Mouse (Mus musculus) neural tube, embryonic 12.5 days (tissue): Measurements from ENCODE around the gene Ceacam20. TPM values are rescaled to one million over a fixed set of nuclear protein-coding genes. Genes with fewer than 3 reads are reported as not detected.
"Not testable (repeated sequence)": the region's sequence is repeated elsewhere in the genome, so short reads cannot be mapped to it uniquely, and the experiment has no call there.

Experiments
- ATAC-seq: fragments of 200-750 bp; cut with Nextera tagmentation; 2 replicates; pipeline ENCODE4 v1.8.0; 2017; ENCODE audit warnings: low read depth, mild to moderate bottlenecking, moderate TSS enrichment, moderate library complexity; ENCODE audit not compliant: low FRiP score
- H3K27ac ChIP-seq: fragments of 300-500 bp; sonication (generic); 2 replicates; pipeline ENCODE4 v1.5.1; 2016
- H3K27me3 ChIP-seq: fragments of 300-500 bp; sonication (generic); replicated peaks from 2 replicates; pipeline ENCODE4 v1.6.1; 2016; ENCODE audit warnings: mild to moderate bottlenecking
- H3K36me3 ChIP-seq: fragments of 300-500 bp; sonication (generic); 2 replicates; pipeline ENCODE4 v1.6.1; 2016; ENCODE audit warnings: mild to moderate bottlenecking
- H3K4me1 ChIP-seq: fragments of 300-500 bp; sonication (generic); 2 replicates; pipeline ENCODE4 v1.6.1; 2016
- H3K4me2 ChIP-seq: fragments of 300-500 bp; sonication (generic); replicated peaks from 2 replicates; pipeline ENCODE4 v1.6.1; 2016; ENCODE audit warnings: mild to moderate bottlenecking
- H3K4me3 ChIP-seq: fragments of 300-500 bp; sonication (generic); 2 replicates; pipeline ENCODE4 v1.5.1; 2016
- H3K9ac ChIP-seq: fragments of 300-500 bp; sonication (generic); 2 replicates; pipeline ENCODE4 v1.6.1; 2016; ENCODE audit warnings: mild to moderate bottlenecking
- H3K9me3 ChIP-seq: fragments of 300-500 bp; sonication (generic); 2 replicates; pipeline ENCODE4 v1.6.1; 2016; ENCODE audit warnings: mild to moderate bottlenecking
- WGBS: fragments of 180-500 bp; shearing (Covaris S2); methylation state at CpG from one replicate; pipeline ENCODE4 v1.1.7; 2016; 5-methylcytosine and 5-hydroxymethylcytosine counted together
- polyA plus RNA-seq: library from polyadenylated mRNA; unstranded; fragments of >200 nt; fragmentation: Nextera tagmentation; extraction: Ambion mirVana; gene quantifications from 2 replicates; pipeline ENCODE4 v1.2.1, GENCODE M21; 2016

Gene Ceacam20
- polyA plus RNA-seq, result not detected in 2 replicates

DNA sequence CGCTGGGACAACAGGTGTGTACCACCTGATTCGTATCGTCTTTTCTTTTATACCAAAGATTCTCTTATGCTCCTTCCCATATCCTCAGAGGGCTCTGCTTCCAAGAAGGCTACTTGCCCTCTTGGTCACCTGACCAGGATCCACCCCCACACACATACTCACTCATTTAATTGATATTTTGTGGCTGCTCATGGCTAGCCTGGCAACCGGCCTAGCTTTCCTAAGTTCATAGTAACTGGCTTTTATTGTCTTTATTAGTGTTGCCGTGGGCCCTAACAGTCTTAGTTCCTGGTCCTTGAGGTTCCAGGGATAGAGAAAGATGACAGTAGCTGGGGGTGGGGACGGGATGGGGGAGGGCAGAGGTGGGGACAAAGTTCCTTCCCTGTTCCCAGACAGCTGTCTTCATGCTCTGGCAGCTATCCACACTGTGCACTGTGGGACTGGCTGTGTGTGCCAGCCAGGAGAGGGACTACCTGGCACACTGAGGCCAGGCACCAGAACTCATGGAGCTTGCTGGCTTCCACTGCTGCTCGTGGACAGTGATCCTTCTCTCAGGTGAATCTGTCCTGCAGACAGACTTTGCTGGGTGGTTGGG is at the start of gene Ceacam20:
Gene Ceacam20, plus strand, starts transcription at position 428 of the 595 bp plus-strand sequence.
- Histone ChIP-seq H3K9ac (no peak within 1 kb of the TSS), H3K4me1 (no peaks in the 10 kb centered on the region), H3K27ac (no peak within 1 kb of the TSS), H3K36me3 (no peaks in the 10 kb centered on the region), H3K4me2 (no peak within 1 kb of the TSS), H3K4me3 (no peak within 1 kb of the TSS), H3K27me3 (no peaks in the 10 kb centered on the region), H3K9me3 (peaks cover 7% of the 10 kb centered on the region)
- no peak for ATAC-seq
- 85% methylated on average over 7 of the region's 7 CpGs for WGBS

DNA sequence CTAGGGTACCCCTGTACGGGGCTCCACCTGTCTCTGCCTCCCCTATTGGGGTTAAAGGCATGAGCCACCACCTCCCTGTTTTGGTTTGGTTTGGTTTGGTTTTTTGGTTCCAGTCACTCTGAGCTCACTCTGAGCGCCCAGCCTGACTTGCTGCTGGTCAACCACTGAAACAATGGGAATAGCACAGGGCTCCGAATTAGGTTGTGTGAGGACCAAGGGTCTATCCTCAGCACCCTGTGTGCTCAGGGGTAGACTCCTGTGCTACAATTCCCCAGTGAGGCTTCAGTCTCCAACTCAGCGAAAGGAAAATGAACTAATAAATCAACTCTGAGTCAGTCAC is 45.1 kb upstream of the Ceacam20 start:
- peak; percentile 51; the same call in 1 of the 2 replicates for ATAC-seq
- H3K4me1 ChIP-seq, result no peaks in the 10 kb centered on the region; the same call in 1 of the 2 replicates
- WGBS, result 40% methylated on average over 4 of the region's 4 CpGs
- H3K9ac ChIP-seq, result peak overlapping the region; percentile 67
- H3K4me3 ChIP-seq, result peak overlapping the region; percentile 56
- H3K36me3 ChIP-seq, result peaks cover 10% of the 10 kb centered on the region; the same call in 1 of the 2 replicates
- peak overlapping the region; percentile 68 for H3K4me2 ChIP-seq
- H3K9me3 ChIP-seq, result no peaks in the 10 kb centered on the region
- H3K27me3 ChIP-seq, result no peaks in the 10 kb centered on the region
- H3K27ac ChIP-seq, result no peak overlapping the region

DNA sequence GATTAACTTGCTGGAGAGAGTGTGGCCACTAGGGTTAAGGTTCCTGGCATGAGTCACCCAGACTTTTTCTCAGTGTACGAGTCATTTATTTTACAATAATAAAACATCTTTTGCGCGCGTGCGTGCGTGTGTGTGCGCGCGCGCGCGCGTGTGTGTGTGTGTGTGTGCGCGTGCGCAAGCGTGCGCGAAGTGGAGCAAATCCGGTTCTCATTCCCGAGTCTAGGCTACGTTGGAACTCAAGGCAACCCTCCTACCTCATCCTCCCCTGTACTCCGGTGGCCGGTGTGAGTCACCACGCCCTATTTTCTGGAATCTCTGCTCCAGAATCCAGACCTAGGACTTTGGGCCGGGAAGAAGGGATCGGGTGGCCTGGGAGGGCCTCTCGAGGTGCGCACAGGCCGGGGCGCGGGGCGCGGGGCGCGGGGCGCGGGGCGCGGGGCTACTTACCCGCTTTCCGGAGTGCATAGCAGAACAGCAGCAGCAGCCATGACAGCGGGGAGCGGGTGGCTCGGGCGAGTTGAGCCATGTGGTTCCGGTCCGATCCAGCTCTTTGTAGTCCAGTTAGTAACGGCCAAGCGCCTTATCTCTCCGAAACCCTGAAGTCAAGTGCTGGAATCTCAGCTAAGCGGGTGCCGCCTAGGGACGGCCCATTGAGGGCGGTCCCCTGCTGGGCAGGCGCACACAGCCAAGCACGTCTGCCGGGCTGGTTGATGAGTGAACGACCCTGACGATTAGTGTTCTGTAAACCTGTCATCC is 44.5 kb upstream of the Ceacam20 start, which contains the start of gene Pvr:
Gene Pvr, minus strand, starts transcription at position 655 of the 756 bp plus-strand sequence.
- under 1% methylated on average over 60 of the region's 60 CpGs for WGBS
- peaks cover 10% of the 10 kb centered on the region; the same call in 1 of the 2 replicates for H3K36me3 ChIP-seq
- peak; percentile 84 for ATAC-seq
- no peaks in the 10 kb centered on the region for H3K27me3 ChIP-seq
- no peaks in the 10 kb centered on the region; the same call in 1 of the 2 replicates for H3K4me1 ChIP-seq
- peak within 1 kb of the TSS; percentile 56 for H3K4me3 ChIP-seq
- H3K27ac ChIP-seq, result 0 out of 2 replicates have a peak within 1 kb of the TSS, but pooled peaks have one; percentile 60
- peak within 1 kb of the TSS; percentile 68 for H3K4me2 ChIP-seq
- H3K9me3 ChIP-seq, result no peaks in the 10 kb centered on the region
- peak within 1 kb of the TSS; percentile 67 for H3K9ac ChIP-seq

DNA sequence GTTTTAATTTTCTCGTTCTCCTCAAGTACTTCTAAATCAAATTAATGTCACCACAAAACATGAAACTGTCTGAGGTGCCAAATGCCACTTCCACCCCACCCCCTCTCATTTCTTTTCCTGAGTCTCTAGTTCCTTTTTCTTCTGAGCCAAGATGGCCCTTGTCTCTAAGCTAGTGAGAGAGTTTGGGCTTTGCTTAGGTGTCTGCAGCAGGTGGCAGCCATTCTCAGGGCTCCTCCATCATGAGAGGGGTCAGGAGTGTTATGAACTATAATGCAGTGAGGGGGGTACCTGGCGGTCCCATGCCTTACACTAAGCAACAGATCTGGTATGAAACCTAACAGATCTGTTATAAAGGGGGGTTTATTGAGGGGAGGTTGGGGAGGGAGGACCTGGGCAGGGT is 41.9 kb upstream of the Ceacam20 start:
- H3K4me2 ChIP-seq, result no peak overlapping the region
- H3K4me3 ChIP-seq, result no peak overlapping the region
- 48% methylated on average over 2 of the region's 2 CpGs for WGBS
- no peaks in the 10 kb centered on the region for H3K9me3 ChIP-seq
- no peak overlapping the region for H3K9ac ChIP-seq
- H3K36me3 ChIP-seq, result no peaks in the 10 kb centered on the region
- H3K27ac ChIP-seq, result no peak overlapping the region
- no peak for ATAC-seq
- H3K27me3 ChIP-seq, result no peaks in the 10 kb centered on the region
- no peaks in the 10 kb centered on the region; the same call in 1 of the 2 replicates for H3K4me1 ChIP-seq

DNA sequence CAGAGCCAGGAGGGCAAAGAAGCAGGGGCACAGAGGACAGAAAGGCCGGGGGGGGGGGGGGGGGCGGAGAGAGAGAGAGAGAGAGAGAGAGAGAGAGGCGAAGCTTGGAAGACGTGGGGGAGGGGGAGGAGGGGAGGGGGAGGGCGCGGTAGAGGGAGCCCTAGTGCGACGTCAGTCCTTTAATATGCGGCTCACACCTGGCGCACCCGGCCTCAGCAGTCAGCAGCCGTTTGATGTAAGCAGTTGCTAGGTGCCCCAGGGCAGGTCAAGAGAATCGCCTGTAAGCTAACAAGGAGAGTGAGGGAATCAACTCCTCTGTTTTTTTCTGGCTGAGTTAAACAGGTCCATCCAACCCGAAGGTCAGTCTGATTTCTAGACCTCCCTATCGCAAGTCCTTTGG is 41.4 kb upstream of the Ceacam20 start:
- H3K27me3 ChIP-seq, result no peaks in the 10 kb centered on the region
- no peak overlapping the region for H3K4me3 ChIP-seq
- H3K4me2 ChIP-seq, result no peak overlapping the region; the same call in 1 of the 2 replicates
- no peak for ATAC-seq
- no peaks in the 10 kb centered on the region; the same call in 1 of the 2 replicates for H3K4me1 ChIP-seq
- H3K27ac ChIP-seq, result no peak overlapping the region
- no peaks in the 10 kb centered on the region for H3K9me3 ChIP-seq
- no peak overlapping the region for H3K9ac ChIP-seq
- 10% methylated on average over 12 of the region's 15 CpGs for WGBS
- no peaks in the 10 kb centered on the region for H3K36me3 ChIP-seq

DNA sequence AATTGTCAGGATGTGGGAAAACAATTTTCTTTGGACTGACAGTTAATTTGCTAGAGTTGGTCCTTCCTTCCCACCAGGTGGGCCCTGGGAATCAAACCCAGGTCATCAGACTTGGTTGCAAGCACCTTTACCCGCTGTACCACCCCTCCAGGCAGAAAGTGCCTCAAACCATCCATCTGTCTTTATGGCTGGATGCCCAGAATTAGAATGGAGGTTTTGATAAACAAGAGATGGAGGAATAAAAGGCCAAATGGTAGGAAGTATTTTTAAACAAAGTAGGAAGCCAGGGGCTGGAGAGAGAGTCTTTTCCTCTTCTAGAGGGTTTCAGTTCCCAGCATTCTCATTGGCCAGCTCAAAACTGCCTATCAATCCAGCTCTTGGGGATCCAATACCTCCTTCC is 39.8 kb upstream of the Ceacam20 start:
- Histone ChIP-seq H3K27me3 (no peaks in the 10 kb centered on the region), H3K4me3 (no peak overlapping the region), H3K9ac (no peak overlapping the region), H3K4me2 (no peak overlapping the region), H3K36me3 (no peaks in the 10 kb centered on the region), H3K9me3 (no peaks in the 10 kb centered on the region), H3K27ac (no peak overlapping the region), H3K4me1 (no peaks in the 10 kb centered on the region)
- ATAC-seq, result no peak
- 79% methylated on average over 1 of the region's 1 CpGs for WGBS

DNA sequence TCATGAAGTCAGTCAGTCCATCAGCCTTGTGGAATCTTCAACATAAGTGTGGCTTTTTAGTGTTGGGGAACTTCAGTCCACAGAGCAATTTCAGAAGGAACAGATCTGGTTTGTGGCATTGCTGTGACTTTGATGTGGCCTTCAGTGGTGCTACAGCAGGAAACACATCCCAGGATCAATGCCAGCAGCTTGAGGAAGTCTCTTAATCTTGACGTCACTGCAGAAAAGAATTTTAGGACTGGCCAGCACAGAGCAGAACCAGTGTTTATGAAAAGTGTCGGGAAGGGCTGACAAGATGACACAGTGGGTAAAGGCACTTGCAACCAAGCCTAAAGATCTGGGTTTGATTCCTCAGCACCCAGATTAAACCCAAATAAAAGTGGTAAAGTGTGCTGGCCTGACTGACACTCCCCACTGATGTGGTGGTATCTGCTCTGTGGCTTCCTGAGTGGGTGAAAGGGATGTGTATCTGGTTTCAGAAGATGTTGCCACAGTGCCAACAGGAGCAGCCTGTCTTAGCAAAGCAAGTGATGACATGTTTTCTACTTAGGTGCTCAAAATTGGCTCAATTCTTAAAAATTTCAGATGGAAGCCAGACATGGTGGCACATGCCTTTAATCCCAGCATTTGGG is 38.2 kb upstream of the Ceacam20 start:
- Histone ChIP-seq H3K4me2 (no peak overlapping the region), H3K9me3 (no peaks in the 10 kb centered on the region), H3K4me3 (no peak overlapping the region), H3K27ac (no peak overlapping the region), H3K27me3 (no peaks in the 10 kb centered on the region), H3K9ac (no peak overlapping the region), H3K4me1 (no peaks in the 10 kb centered on the region), H3K36me3 (no peaks in the 10 kb centered on the region)
- WGBS, result 77% methylated on average over 2 of the region's 2 CpGs
- ATAC-seq, result no peak

DNA sequence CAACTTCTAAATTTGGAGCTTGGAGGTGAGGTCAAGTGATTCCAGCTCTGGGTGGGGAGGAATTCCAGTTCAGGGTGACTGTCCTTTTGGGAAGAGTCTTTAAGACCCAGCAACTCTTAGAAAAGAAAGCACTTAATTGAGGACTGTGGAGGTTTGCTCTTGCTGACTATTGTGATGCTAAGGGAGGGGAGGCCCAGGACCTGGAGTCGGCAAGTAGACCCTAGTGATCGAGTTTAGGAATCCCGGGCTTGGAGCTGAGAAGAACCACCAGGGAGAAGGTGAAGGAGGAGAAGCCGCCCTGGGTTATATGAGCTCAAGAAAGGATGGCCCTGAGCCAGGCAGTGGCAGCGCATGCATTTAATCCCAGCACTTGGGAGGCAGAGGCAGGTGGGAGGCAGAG is 36.7 kb upstream of the Ceacam20 start:
- no peaks in the 10 kb centered on the region for H3K9me3 ChIP-seq
- H3K4me2 ChIP-seq, result no peak overlapping the region
- WGBS, result 51% methylated on average over 5 of the region's 5 CpGs
- no peak for ATAC-seq
- no peaks in the 10 kb centered on the region for H3K36me3 ChIP-seq
- no peak overlapping the region for H3K9ac ChIP-seq
- H3K4me1 ChIP-seq, result peaks cover 4% of the 10 kb centered on the region; the same call in 1 of the 2 replicates
- H3K27me3 ChIP-seq, result no peaks in the 10 kb centered on the region
- H3K27ac ChIP-seq, result no peak overlapping the region
- H3K4me3 ChIP-seq, result no peak overlapping the region

DNA sequence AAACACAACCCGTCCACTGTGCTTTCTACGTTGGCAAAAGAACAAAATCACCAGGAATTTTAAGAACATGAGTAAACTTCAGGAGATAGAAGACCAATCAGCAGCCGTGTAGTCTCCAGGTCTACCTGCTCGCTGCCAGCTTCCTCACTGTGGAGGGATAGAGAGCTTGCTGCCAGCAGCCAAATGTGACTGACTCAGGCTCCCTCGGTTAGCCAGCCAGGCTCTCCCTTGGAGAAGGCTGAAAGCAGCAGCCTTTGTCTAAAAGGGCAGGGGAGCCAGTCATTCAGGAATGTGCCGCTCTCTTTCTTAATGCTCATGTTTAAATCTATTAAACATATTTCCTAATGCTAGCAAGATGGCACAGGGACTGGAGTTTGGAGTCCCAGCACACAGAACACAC is 34.7 kb upstream of the Ceacam20 start:
- H3K4me2 ChIP-seq, ATAC-seq, H3K27me3 ChIP-seq, H3K9me3 ChIP-seq, H3K4me3 ChIP-seq, H3K36me3 ChIP-seq, H3K4me1 ChIP-seq, H3K27ac ChIP-seq, H3K9ac ChIP-seq: not testable (repeated sequence)
- 81% methylated on average over 6 of the region's 6 CpGs for WGBS

DNA sequence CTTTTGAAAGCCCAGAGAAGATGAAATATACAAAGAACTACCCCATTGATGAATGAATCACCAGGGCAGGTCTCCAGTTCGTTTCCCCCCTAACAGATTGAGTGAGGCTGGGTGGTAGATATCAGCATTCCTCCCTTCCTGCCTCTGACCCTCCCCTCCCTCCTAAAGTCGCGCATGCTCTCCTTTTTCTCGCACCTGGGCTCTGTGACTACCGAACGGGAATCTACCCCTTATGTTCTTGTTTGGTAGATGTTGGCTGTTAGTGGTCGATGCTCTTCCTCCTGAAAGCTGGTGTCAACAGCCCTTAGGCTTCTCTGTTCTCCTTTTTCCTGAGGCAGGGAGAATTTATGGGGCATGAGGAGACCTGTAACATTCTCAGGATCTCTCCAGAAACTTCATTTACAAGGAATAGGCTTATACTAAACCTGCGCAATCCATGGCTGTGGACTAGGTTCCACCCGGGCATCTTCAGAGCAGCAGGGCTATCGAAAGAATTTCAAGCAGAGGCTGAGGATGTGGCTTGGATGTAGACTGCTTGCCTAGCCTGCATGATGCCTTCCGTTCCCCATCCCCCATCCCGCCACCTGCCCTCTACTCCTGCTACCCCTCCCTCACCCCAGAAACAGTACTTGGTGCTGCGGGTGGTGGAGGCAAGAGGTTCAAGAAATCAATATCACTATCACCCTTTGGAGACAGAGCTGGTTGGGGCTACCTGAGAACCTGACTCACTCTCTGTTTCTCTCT is 32.9 kb upstream of the Ceacam20 start:
- peak; percentile 48; the same call in 1 of the 2 replicates for ATAC-seq
- Histone ChIP-seq H3K9ac (no peak overlapping the region), H3K4me2 (peak overlapping the region; percentile 48), H3K36me3 (no peaks in the 10 kb centered on the region), H3K27ac (no peak overlapping the region), H3K9me3 (no peaks in the 10 kb centered on the region), H3K4me1 (peaks cover 5% of the 10 kb centered on the region; the same call in 1 of the 2 replicates), H3K27me3 (no peaks in the 10 kb centered on the region), H3K4me3 (no peak overlapping the region)
- WGBS, result 34% methylated on average over 13 of the region's 13 CpGs

DNA sequence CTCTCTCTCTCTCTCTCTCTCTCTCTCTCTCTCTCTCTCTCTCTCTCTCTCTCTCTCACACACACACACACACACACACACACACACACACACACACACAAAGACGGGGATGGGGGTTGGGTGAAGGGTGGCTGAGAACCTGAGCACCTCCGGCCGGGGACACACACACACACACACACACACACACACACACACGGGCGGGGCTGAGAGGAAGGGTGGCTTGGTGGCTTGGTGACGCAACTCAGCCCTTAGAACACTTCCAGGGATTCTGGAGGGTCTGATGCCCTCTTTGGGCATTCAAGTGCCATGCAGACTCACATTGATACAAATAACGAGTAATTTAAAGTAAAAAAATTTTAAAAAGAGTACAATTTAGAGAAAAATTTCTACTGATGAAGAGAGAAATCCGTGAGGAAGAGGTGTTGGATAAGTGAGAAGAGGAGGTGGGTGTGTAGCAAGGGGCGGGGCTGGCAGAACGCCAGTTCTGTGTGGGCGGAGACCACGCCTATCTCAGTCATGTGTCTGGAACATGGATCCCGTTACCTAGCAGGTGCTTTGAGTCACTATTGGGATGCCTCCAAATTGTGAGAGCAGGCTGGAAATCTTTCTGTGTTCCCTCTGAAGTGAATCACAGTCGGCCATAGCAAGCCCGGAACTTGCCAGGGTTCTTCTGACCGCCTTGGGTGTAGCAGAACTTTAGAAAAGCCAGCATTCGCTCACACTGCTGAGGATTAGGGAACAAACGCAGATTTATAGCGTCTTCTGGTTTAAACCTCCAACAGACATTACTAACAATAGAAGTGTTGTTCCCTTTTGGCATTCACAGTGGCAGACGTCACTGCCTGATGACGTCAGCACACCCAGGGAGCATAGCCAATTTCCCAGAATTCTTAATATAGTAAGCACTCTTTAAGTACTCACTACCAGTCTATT is 32.1 kb upstream of the Ceacam20 start:
- no peaks in the 10 kb centered on the region for H3K27me3 ChIP-seq
- H3K4me2 ChIP-seq, result peak overlapping the region; percentile 48
- H3K9ac ChIP-seq, result no peak overlapping the region
- 25% methylated on average over 20 of the region's 21 CpGs for WGBS
- peaks cover 5% of the 10 kb centered on the region; the same call in 1 of the 2 replicates for H3K4me1 ChIP-seq
- H3K4me3 ChIP-seq, result no peak overlapping the region
- no peaks in the 10 kb centered on the region for H3K9me3 ChIP-seq
- no peaks in the 10 kb centered on the region for H3K36me3 ChIP-seq
- no peak overlapping the region for H3K27ac ChIP-seq
- peak; percentile 67 for ATAC-seq
